Mouse (Mus musculus) thymus, adult 2 months (tissue): ENCODE measurements at regions not wholly inside any gene's neighbourhood (a gene's known extent, or its start where the extent isn't known, plus 50 kb on each side); places are given as distances from the start of the nearest gene placed in this dataset.
"Not testable (repeated sequence)": the region's sequence is repeated elsewhere in the genome, so short reads cannot be mapped to it uniquely, and the experiment has no call there.

Source experiments
- DNase-seq: peaks from one replicate; pipeline ENCODE4 v3.0.0; 2021
- H3K27ac ChIP-seq: fragments of 200-500 bp; 2 replicates; pipeline ENCODE4 v1.5.1; 2012; ENCODE audit warnings: low read length, control low read depth; ENCODE audit not compliant: control insufficient read depth, insufficient read depth
- H3K27me3 ChIP-seq: fragments of 200-500 bp; 2 replicates; pipeline ENCODE4 v1.6.1; 2012; ENCODE audit warnings: mild to moderate bottlenecking, low read length, moderate library complexity, mixed read lengths; ENCODE audit not compliant: control insufficient read depth, insufficient read depth
- H3K36me3 ChIP-seq: fragments of 200-500 bp; 2 replicates; pipeline ENCODE4 v1.6.1; 2012; ENCODE audit warnings: mild to moderate bottlenecking, low read length, moderate library complexity; ENCODE audit not compliant: control insufficient read depth, insufficient read depth
- H3K4me1 ChIP-seq: fragments of 200-500 bp; replicated peaks from 2 replicates; pipeline ENCODE4 v1.6.1; 2012; ENCODE audit warnings: low read length; ENCODE audit not compliant: control insufficient read depth, insufficient read depth
- H3K4me3 ChIP-seq: fragments of 200-500 bp; 2 replicates; pipeline ENCODE4 v1.5.1; 2012; ENCODE audit warnings: mild to moderate bottlenecking, low read length, control low read depth, moderate library complexity; ENCODE audit not compliant: control insufficient read depth, insufficient read depth
- CTCF ChIP-seq: fragments of 200-500 bp; IDR thresholded peaks from 2 replicates; pipeline ENCODE4 v1.5.1; 2012; ENCODE audit warnings: mild to moderate bottlenecking, control low read depth, low read length, moderate library complexity, borderline replicate concordance; ENCODE audit not compliant: control insufficient read depth, poor library complexity, insufficient read depth; ENCODE audit errors: extremely low read depth
- POLR2A ChIP-seq: fragments of 200-500 bp; IDR thresholded peaks from 2 replicates; pipeline ENCODE4 v1.6.1; 2012; ENCODE audit warnings: mild to moderate bottlenecking, low read length, control low read depth, moderate library complexity; ENCODE audit not compliant: control insufficient read depth, poor library complexity, insufficient read depth; ENCODE audit errors: extremely low read depth
- WGBS: fragments of 180-500 bp; shearing (Covaris S2); methylation state at CpG from one replicate; pipeline ENCODE4 v1.1.7; 2018; 5-methylcytosine and 5-hydroxymethylcytosine counted together

DNA sequence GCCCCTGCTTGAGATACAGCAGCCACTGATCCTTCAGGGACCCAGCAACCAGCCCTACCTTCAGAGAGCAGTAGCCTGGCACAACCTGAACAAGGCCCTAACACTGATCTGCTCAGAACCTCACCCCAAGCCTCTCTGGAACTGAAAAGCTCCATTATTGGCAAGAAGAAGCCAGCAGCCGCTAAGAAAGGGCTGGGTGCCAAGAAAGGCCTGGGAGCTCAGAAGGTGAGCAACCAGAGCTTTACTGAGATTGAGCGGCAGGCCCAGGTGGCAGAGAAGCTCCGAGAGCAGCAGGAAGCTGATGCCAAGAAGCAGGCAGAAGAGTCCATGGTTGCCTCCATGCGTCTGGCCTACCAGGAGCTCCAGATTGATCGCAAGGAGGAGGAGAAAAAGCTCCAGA, 74.4 kb upstream of the Oxtr start:
- not testable (repeated sequence) for H3K27ac ChIP-seq, H3K36me3 ChIP-seq, H3K4me3 ChIP-seq, H3K4me1 ChIP-seq, DNase-seq, H3K27me3 ChIP-seq
- WGBS, result 96% methylated on average over 5 of the region's 5 CpGs

DNA sequence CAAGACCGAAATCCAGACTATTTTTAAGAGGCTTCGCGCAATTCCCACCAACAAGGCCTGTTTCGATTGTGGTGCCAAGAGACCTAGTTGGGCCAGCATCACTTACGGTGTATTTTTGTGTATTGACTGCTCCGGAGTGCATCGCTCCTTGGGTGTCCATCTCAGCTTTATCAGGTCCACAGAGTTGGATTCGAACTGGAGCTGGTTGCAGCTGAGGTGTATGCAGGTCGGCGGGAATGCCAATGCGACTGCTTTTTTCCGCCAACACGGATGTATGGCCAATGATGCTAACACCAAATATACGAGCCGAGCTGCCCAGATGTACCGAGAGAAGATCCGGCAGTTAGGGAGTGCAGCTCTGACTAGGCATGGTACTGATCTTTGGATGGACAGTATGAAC, 73.9 kb upstream of the Oxtr start:
- not testable (repeated sequence) for DNase-seq, H3K36me3 ChIP-seq, H3K4me3 ChIP-seq, H3K27me3 ChIP-seq, H3K4me1 ChIP-seq, H3K27ac ChIP-seq
- 97% methylated on average over 17 of the region's 17 CpGs for WGBS

DNA sequence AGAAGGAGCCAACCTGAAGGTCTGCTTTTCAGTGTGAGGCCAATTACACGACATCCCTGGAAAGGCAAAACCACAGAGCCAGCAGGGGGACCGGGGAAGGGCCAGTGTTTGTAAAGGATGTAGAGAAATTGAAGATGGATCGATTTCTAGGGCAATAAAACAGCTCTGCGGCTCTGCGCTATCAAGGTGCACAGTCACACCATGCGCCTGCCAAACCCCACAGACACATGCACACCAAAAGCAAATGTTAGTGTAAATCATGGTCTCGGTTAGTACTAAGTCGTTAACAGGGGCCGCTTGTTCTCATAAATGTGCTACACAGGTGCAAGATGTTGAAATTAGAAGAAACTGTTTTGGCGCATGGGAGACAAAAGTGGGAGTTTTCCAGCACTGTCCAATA, 72.3 kb upstream of the Oxtr start:
- Histone ChIP-seq H3K4me1 (no peaks in the 10 kb centered on the region), H3K27me3 (no peaks in the 10 kb centered on the region), H3K4me3 (no peak overlapping the region), H3K27ac (no peak overlapping the region), H3K36me3 (no peaks in the 10 kb centered on the region)
- no peak for DNase-seq
- TF ChIP-seq CTCF (no peak), POLR2A (no peak)
- 72% methylated on average over 10 of the region's 10 CpGs for WGBS

DNA sequence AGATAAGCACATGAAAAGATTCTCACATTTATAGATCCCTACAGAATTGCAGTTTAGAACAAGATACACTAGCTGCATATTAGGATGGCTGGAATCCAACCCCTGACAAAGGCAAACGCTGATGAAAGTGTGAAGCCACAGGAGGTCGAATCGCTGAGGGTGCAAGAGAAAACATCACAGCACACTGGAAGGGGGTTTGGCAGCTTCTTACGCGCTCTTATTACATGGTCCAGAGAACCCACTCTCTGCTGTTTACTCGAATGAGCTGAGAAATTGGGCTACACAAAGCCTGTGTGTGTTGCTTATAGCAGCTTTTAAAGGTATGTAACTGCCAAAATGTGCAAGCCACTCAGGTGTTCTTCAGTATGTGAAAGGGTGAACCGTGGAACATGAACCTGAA, 71.8 kb upstream of the Oxtr start:
- no peak for DNase-seq
- Histone ChIP-seq H3K27me3 (no peaks in the 10 kb centered on the region), H3K36me3 (no peaks in the 10 kb centered on the region), H3K27ac (no peak overlapping the region), H3K4me1 (no peaks in the 10 kb centered on the region), H3K4me3 (no peak overlapping the region)
- WGBS, result 43% methylated on average over 7 of the region's 7 CpGs
- TF ChIP-seq POLR2A, result no peak
- TF ChIP-seq CTCF, result no peak

DNA sequence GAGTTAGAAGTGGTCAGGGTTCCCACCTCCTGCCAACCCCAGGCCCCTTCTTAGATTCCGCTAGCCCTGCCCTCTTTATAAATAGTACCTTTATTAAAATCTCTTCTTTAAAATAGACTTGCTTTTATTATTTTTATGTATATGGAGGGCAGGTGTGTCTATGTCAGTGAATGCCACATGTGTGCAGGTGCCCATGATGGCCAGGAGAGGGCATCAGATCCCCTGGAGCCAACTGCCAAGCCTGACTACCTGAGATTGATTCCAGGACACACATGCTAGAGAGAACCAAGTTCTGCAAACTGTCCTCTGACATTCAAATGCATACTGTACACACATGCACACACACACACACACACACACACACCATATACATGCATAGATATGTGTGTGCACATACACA, 69.8 kb upstream of the Oxtr start:
- 100% methylated on average over 1 of the region's 1 CpGs for WGBS
- H3K36me3 ChIP-seq, result no peaks in the 10 kb centered on the region
- no peak for DNase-seq
- TF ChIP-seq CTCF (no peak), POLR2A (no peak)
- no peaks in the 10 kb centered on the region for H3K4me1 ChIP-seq
- no peak overlapping the region for H3K27ac ChIP-seq
- H3K27me3 ChIP-seq, result no peaks in the 10 kb centered on the region
- H3K4me3 ChIP-seq, result no peak overlapping the region

DNA sequence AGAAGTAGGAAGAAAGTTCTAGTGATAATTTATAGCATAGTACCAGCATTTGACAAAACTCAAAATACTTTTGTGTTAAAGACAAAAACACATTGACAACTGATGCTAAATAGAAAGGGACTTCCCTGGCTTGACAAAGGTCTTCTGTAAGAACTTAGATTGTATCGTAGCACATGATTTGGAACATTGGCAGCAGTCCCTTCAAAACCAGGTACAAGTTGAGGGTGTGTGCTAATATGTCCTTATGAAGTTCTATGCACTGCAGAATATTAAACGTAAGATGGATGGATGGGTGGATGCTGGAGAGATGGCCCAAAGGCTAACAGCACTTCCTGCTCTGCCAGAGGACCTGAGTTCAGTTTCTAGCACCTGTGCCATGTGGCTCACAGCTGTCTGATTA, 67.8 kb upstream of the Oxtr start:
- 96% methylated on average over 2 of the region's 2 CpGs for WGBS
- no peaks in the 10 kb centered on the region for H3K4me1 ChIP-seq
- H3K27ac ChIP-seq, result no peak overlapping the region
- no peaks in the 10 kb centered on the region for H3K27me3 ChIP-seq
- TF ChIP-seq CTCF, result no peak
- no peak for TF ChIP-seq POLR2A
- DNase-seq, result no peak
- H3K4me3 ChIP-seq, result no peak overlapping the region
- H3K36me3 ChIP-seq, result no peaks in the 10 kb centered on the region

DNA sequence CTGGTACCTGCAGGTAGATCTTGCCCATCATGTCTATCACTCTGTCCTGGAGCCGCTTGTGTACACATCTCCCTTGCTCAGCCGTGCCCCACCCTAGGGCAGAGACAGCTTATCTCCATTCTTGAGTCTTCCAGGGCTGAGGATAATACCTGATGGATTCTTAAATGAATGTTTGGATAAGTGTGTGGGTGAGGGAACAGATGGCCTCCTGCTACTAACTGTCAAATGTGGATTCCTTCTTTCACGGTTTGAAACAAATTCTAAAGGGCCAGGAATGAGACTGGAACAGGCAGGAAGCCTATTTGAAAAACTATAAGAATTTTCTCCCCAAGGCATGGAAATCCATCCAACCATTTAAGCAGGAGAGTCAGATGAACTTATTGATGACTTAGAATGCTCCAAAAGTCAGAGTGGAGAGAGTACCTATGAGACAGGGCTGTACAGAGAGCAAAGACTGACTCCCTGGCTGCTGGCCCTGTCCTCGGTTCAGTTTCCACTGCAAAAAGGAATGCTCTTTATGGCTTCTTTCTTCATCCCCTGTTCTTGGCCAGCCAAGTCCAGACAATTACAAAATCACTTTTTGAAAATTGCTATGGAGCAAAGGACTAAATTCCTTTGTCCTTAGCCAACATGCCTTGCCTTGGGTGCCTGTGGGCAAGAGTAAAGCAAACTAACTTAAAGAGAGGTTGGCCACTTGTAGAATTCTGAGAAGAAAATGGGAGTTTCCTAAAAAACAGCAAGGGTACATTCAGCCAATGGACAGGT, 66.8 kb upstream of the Oxtr start:
- no peak for DNase-seq

More for the DNA sequence above, 66.8 kb upstream of the Oxtr start:
- Histone ChIP-seq H3K36me3 (no peaks in the 10 kb centered on the region), H3K4me1 (no peaks in the 10 kb centered on the region), H3K27ac (no peak overlapping the region), H3K27me3 (no peaks in the 10 kb centered on the region), H3K4me3 (no peak overlapping the region)
- WGBS, result 97% methylated on average over 4 of the region's 4 CpGs
- TF ChIP-seq POLR2A (no peak), CTCF (no peak)
